20 mouse cellular contexts compared by ENCODE assay signal in the genomic region with DNA sequence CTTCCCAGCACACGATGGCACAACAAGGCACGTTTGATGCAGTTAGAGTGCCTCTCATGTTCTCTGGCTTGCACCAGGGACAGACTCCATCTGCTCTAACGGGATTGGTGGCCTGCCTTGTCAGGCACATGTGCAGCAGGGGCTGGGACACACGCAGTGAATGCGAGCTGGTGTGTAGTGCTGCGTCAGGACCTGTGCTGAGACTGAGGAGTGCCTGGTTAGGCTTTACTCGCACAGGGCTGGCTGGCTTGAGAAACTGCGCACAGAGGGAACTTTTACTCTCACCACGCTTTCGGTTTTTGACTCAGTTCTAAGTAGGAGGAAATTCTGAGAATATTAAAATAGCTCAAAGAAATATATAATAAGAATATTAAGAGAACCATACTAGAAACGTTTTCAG.
DNase-seq lines count a peak whose midpoint lies in the region; ATAC-seq and TF ChIP-seq lines count a peak whose summit lies in the region.
"Had no signal": no experiment of that assay in that cellular context is flagged by ENCODE, and none has a peak within 500 bp of the region (broad histone marks: within the 10 kb centered on the region; RNA-seq: fewer than 3 reads in every experiment).

No protein-coding gene starts in this region.

- no peaks in the 10 kb centered on the region for H3K27me3 ChIP-seq in forebrain, embryonic 13.5 days
- H3K27me3 ChIP-seq in forebrain, embryonic 11.5 days (ENCODE audit: control insufficient read depth, insufficient read depth, low read length): no peaks in the 10 kb centered on the region
- no peaks in the 10 kb centered on the region for H3K27me3 ChIP-seq in hindbrain, postnatal 0 days (ENCODE audit: insufficient read depth, low read length)
- H3K27me3 ChIP-seq in hindbrain, embryonic 12.5 days: no peaks in the 10 kb centered on the region
- H3K27me3 ChIP-seq: embryonic facial prominence, embryonic 15.5 days; limb, embryonic 15.5 days had no signal

- H3K9ac ChIP-seq in forebrain, embryonic 13.5 days: no peak overlapping the region
- no peak overlapping the region for H3K9ac ChIP-seq in forebrain, embryonic 11.5 days (ENCODE audit: low read length)
- no peak overlapping the region for H3K9ac ChIP-seq in hindbrain, postnatal 0 days (replicated peaks; ENCODE audit: low read length)
- no peak overlapping the region for H3K9ac ChIP-seq in hindbrain, embryonic 12.5 days
- H3K9ac ChIP-seq: embryonic facial prominence, embryonic 15.5 days; limb, embryonic 15.5 days; liver, postnatal 0 days had no signal

- no peak for DNase-seq in forebrain, embryonic 11.5 days (ENCODE audit: low spot score)
- no peak for DNase-seq in hindbrain, postnatal 0 days (ENCODE audit: low spot score)
- DNase-seq in CD4-positive, CD25-positive, alpha-beta regulatory T cell, adult 2 months (ENCODE audit: low read depth, low spot score): peak; percentile 27
- peak; percentile 31 for DNase-seq in brain, embryonic 14.5 days (ENCODE audit: low read depth)
- no peak for DNase-seq in liver
- DNase-seq in left cerebral cortex, adult 2 months (ENCODE audit: extremely low spot score in 1 of 2, low spot score in 2 of 2): no peak
- DNase-seq: cerebellum, adult 9-11 months; gastrocnemius, adult 2 months; kidney, adult 2 months; kidney, postnatal 14 days; liver, postnatal 0 days; lung, postnatal 14 days; retina, postnatal 1 day; right cerebral cortex, postnatal 4 days; thymus, adult 2 months had no signal

- ATAC-seq in forebrain, embryonic 13.5 days: peak; percentile 48; the same call in 1 of the 2 replicates
- no peak for ATAC-seq in forebrain, embryonic 11.5 days (replicated peaks; ENCODE audit: low FRiP score)
- ATAC-seq in hindbrain, postnatal 0 days: peak; percentile 63; the same call in 1 of the 2 replicates
- ATAC-seq in hindbrain, embryonic 12.5 days (ENCODE audit: low FRiP score): no peak
- ATAC-seq: liver, postnatal 0 days had no signal

- H3K36me3 ChIP-seq in forebrain, embryonic 13.5 days (ENCODE audit: poor library complexity, severe bottlenecking): no peaks in the 10 kb centered on the region
- H3K36me3 ChIP-seq in forebrain, embryonic 11.5 days (ENCODE audit: control insufficient read depth, insufficient read depth, low read length): no peaks in the 10 kb centered on the region
- no peaks in the 10 kb centered on the region for H3K36me3 ChIP-seq in hindbrain, postnatal 0 days (ENCODE audit: insufficient read depth, low read length)
- H3K36me3 ChIP-seq in hindbrain, embryonic 12.5 days: no peaks in the 10 kb centered on the region
- H3K36me3 ChIP-seq: embryonic facial prominence, embryonic 15.5 days; limb, embryonic 15.5 days had no signal

- intact Hi-C loops in left cerebral cortex, adult 2 months (cut with DNase I): no loop called here

- H3K27ac ChIP-seq in forebrain, embryonic 13.5 days: no peak overlapping the region
- no peak overlapping the region for H3K27ac ChIP-seq in forebrain, embryonic 11.5 days (ENCODE audit: low read depth, low read length)
- H3K27ac ChIP-seq in hindbrain, postnatal 0 days: no peak overlapping the region
- no peak overlapping the region for H3K27ac ChIP-seq in hindbrain, embryonic 12.5 days
- no peak overlapping the region for H3K27ac ChIP-seq in left cerebral cortex, adult 2 months
- H3K27ac ChIP-seq: embryonic facial prominence, embryonic 15.5 days; gastrocnemius, adult 2 months; heart, embryonic 10.5 days; limb, embryonic 15.5 days had no signal

- no peaks in the 10 kb centered on the region for H3K9me3 ChIP-seq in forebrain, embryonic 13.5 days (replicated peaks)
- H3K9me3 ChIP-seq in forebrain, embryonic 11.5 days (ENCODE audit: control insufficient read depth, low read length): no peaks in the 10 kb centered on the region
- H3K9me3 ChIP-seq in hindbrain, postnatal 0 days (ENCODE audit: low read length): no peaks in the 10 kb centered on the region
- no peaks in the 10 kb centered on the region for H3K9me3 ChIP-seq in hindbrain, embryonic 12.5 days (replicated peaks)
- H3K9me3 ChIP-seq: embryonic facial prominence, embryonic 15.5 days; heart, embryonic 10.5 days; limb, embryonic 15.5 days had no signal

- TF ChIP-seq POLR2A in brain, embryonic 14.5 days (IDR thresholded peaks at IDR 0.05; ENCODE audit: borderline replicate concordance, extremely low read depth, insufficient read depth, insufficient read length, poor library complexity, severe bottlenecking): no peak

- H3K4me3 ChIP-seq in forebrain, embryonic 13.5 days: no peak overlapping the region
- H3K4me3 ChIP-seq in forebrain, embryonic 11.5 days (ENCODE audit: low read depth, low read length): no peak overlapping the region
- H3K4me3 ChIP-seq in hindbrain, postnatal 0 days (ENCODE audit: low read length): no peak overlapping the region
- no peak overlapping the region for H3K4me3 ChIP-seq in hindbrain, embryonic 12.5 days
- H3K4me3 ChIP-seq in left cerebral cortex, adult 2 months: no peak overlapping the region
- H3K4me3 ChIP-seq: embryonic facial prominence, embryonic 15.5 days; gastrocnemius, adult 2 months; heart, embryonic 10.5 days; limb, embryonic 15.5 days had no signal

- H3K4me2 ChIP-seq in forebrain, embryonic 13.5 days: no peak overlapping the region
- no peak overlapping the region for H3K4me2 ChIP-seq in forebrain, embryonic 11.5 days (ENCODE audit: low read depth, low read length, severe bottlenecking)
- no peak overlapping the region for H3K4me2 ChIP-seq in hindbrain, postnatal 0 days (ENCODE audit: low read depth, low read length)
- H3K4me2 ChIP-seq in hindbrain, embryonic 12.5 days (replicated peaks): no peak overlapping the region
- H3K4me2 ChIP-seq: embryonic facial prominence, embryonic 15.5 days; limb, embryonic 15.5 days had no signal

- WGBS in forebrain, embryonic 13.5 days: 83% methylated on average over 11 of the region's 11 CpGs
- whole genome bisulfite sequencing in forebrain, embryonic 11.5 days: 84% methylated on average over 11 of the region's 11 CpGs
- WGBS in hindbrain, postnatal 0 days: 75% methylated on average over 11 of the region's 11 CpGs
- 81% methylated on average over 11 of the region's 11 CpGs for WGBS in hindbrain, embryonic 12.5 days

- no peaks in the 10 kb centered on the region for H3K4me1 ChIP-seq in forebrain, embryonic 13.5 days
- no peaks in the 10 kb centered on the region; the same call in 1 of the 2 replicates for H3K4me1 ChIP-seq in forebrain, embryonic 11.5 days (replicated peaks; ENCODE audit: control insufficient read depth, insufficient read depth, low read length)
- 0 out of 2 replicates have a peak, but pooled peaks cover 3% of the 10 kb centered on the region for H3K4me1 ChIP-seq in hindbrain, postnatal 0 days (ENCODE audit: insufficient read depth, low read length)
- H3K4me1 ChIP-seq in hindbrain, embryonic 12.5 days: peaks cover 5% of the 10 kb centered on the region; the same call in 1 of the 2 replicates
- H3K4me1 ChIP-seq: embryonic facial prominence, embryonic 15.5 days had no signal

- TF ChIP-seq CTCF in hindbrain, postnatal 0 days (IDR thresholded peaks at IDR 0.05; ENCODE audit: low read depth): no peak
- TF ChIP-seq CTCF in brain, embryonic 14.5 days (IDR thresholded peaks at IDR 0.05; ENCODE audit: borderline replicate concordance, extremely low read depth, insufficient read depth, insufficient read length): no peak
- no peak for TF ChIP-seq CTCF in left cerebral cortex, adult 2 months (IDR thresholded peaks at IDR 0.05)

Comparison
In these comparisons a context has a peak if more than half of its experiments do, and no peak if none do; other contexts are left out.
1. ATAC-seq: peak in forebrain, embryonic 13.5 days (single experiment) and hindbrain, postnatal 0 days (single experiment); none in forebrain, embryonic 11.5 days (single experiment) and hindbrain, embryonic 12.5 days (single experiment).
2. DNase-seq: peak in CD4-positive, CD25-positive, alpha-beta regulatory T cell, adult 2 months (single experiment) and brain, embryonic 14.5 days (single experiment); none in forebrain, embryonic 11.5 days (single experiment), hindbrain, postnatal 0 days (single experiment), liver (single experiment) and left cerebral cortex, adult 2 months (0 of 2).